Mouse (Mus musculus) ES-E14 (cell line): Measurements from ENCODE around the gene Afap1. TPM values are rescaled to one million over a fixed set of nuclear protein-coding genes. Genes with fewer than 3 reads are reported as not detected.

Source experiments
- DNase-seq: peaks from one replicate; pipeline ENCODE4 v3.0.0-alpha.2; 2013; ENCODE audit warnings: low read depth, low spot score
- H3K27ac ChIP-seq: 2 replicates; pipeline ENCODE4 v1.5.1; 2012; ENCODE audit warnings: low read depth, mild to moderate bottlenecking, low read length, moderate library complexity, mixed read lengths; ENCODE audit not compliant: poor library complexity, insufficient read depth, severe bottlenecking
- H3K36me3 ChIP-seq: 2 replicates; pipeline ENCODE4 v1.6.1; 2012; ENCODE audit warnings: mild to moderate bottlenecking, low read length, moderate library complexity, mixed read lengths; ENCODE audit not compliant: control insufficient read depth, poor library complexity, insufficient read depth, severe bottlenecking
- H3K4me1 ChIP-seq, 2 experiments: fragments of 150-350 bp in 1 of 2; sonication (generic) in 1 of 2; 2 replicates each; pipeline ENCODE4 v1.6.1; 2012; ENCODE audit warnings: low read length in 2 of 2, mild to moderate bottlenecking in 1 of 2, mixed read lengths in 1 of 2; ENCODE audit not compliant: control insufficient read depth in 2 of 2, insufficient read depth in 2 of 2, poor library complexity in 1 of 2
- H3K4me3 ChIP-seq, 2 experiments: fragments of 150-350 bp in 1 of 2; sonication (generic) in 1 of 2; 2 replicates each; pipeline ENCODE4 v1.5.1; 2012; ENCODE audit warnings: low read length in 2 of 2, low read depth in 1 of 2, mild to moderate bottlenecking in 1 of 2, mixed read lengths in 1 of 2; ENCODE audit not compliant: insufficient read depth in 1 of 2, poor library complexity in 1 of 2, severe bottlenecking in 1 of 2
- H3K9ac ChIP-seq: 2 replicates; pipeline ENCODE4 v1.6.1; 2012; ENCODE audit warnings: low read depth, mild to moderate bottlenecking, low read length, mixed read lengths; ENCODE audit not compliant: poor library complexity, insufficient read depth, severe bottlenecking
- H3K9me3 ChIP-seq: fragments of 150-350 bp; sonication (generic); 2 replicates; pipeline ENCODE4 v1.6.1; 2012; ENCODE audit warnings: low read depth, mild to moderate bottlenecking, low read length; ENCODE audit not compliant: control insufficient read depth, insufficient read depth
- CHD2 ChIP-seq: IDR thresholded peaks from 2 replicates; pipeline ENCODE4 v1.6.1; 2014; ENCODE audit warnings: mild to moderate bottlenecking, low read depth, low read length, inconsistent platforms
- HCFC1 ChIP-seq: IDR thresholded peaks from 2 replicates; pipeline ENCODE4 v1.6.1; 2012; ENCODE audit warnings: low read length, inconsistent platforms, borderline replicate concordance; ENCODE audit not compliant: insufficient read depth
- MAFK ChIP-seq: IDR thresholded peaks from 2 replicates; pipeline ENCODE4 v1.6.1; 2014; ENCODE audit warnings: mild to moderate bottlenecking, low read depth, low read length, inconsistent platforms; ENCODE audit not compliant: insufficient read depth
- ZC3H11A ChIP-seq: IDR thresholded peaks from 2 replicates; pipeline ENCODE4 v1.6.1; 2012; ENCODE audit warnings: low read depth, mild to moderate bottlenecking, inconsistent platforms, low read length, borderline replicate concordance
- ZNF384 ChIP-seq: IDR thresholded peaks from 2 replicates; pipeline ENCODE4 v1.6.1; 2012; ENCODE audit warnings: low read depth, low read length, inconsistent platforms
- in situ Hi-C, 2 experiments: fragments of 600-800 bp; cut with MboI; formaldehyde crosslinking; loops; one replicate each; pipeline ENCODE4 v1.15.1; 2025; ENCODE audit warnings: low sequenced_read_pairs in 2 of 2, inconsistent platforms in 1 of 2; ENCODE audit not compliant: unreplicated experiment in 2 of 2
- total RNA-seq: library from RNA; depleted of rRNA; stranded (reverse); fragments of 300-350 nt; gene quantifications from 2 replicates; pipeline ENCODE4 v1.2.3, GENCODE M21; 2012

Afap1 gene
- total RNA-seq, 1 experiment, result 13.7 TPM

- no peaks in the 10 kb centered on the region for H3K36me3 ChIP-seq
Observed at GRCm38 (mm10) chr5:35956268-35956667, 63.1 kb downstream of the Afap1 start.

GRCm38 (mm10) chr5:35958681-35959080 is 65.6 kb downstream of the Afap1 start:
- H3K9me3 ChIP-seq, result no peaks in the 10 kb centered on the region
- in situ Hi-C loops, result no loop called here
- no peak for TF ChIP-seq HCFC1
- TF ChIP-seq MAFK, result no peak
- no peak for TF ChIP-seq ZC3H11A
- TF ChIP-seq CHD2, result no peak
- no peak for TF ChIP-seq ZNF384
- H3K9ac ChIP-seq, result no peak overlapping the region
- H3K27ac ChIP-seq, result no peak overlapping the region
- no peaks in the 10 kb centered on the region for H3K36me3 ChIP-seq
- DNase-seq, result no peak
- no peak overlapping the region for H3K4me3 ChIP-seq
- H3K4me1 ChIP-seq, result no peaks in the 10 kb centered on the region; a peak in 1 of 4 replicates

More at GRCm38 (mm10) chr5:35956268-35956667, 63.1 kb downstream of the Afap1 start:
- Histone ChIP-seq H3K4me3 (no peak overlapping the region), H3K27ac (no peak overlapping the region; the same call in 1 of the 2 replicates), H3K4me1 (peaks cover 0 to 2% of the 10 kb centered on the region in 2 experiments; a peak in 1 of 4 replicates), H3K9me3 (no peaks in the 10 kb centered on the region), H3K9ac (no peak overlapping the region)
- DNase-seq, result no peak
- TF ChIP-seq ZC3H11A, result no peak
- no peak for TF ChIP-seq HCFC1
- no peak for TF ChIP-seq ZNF384
- no peak for TF ChIP-seq CHD2
- TF ChIP-seq MAFK, result no peak
- in situ Hi-C loops, result no loop called here

GRCm38 (mm10) chr5:35960168-35960567 is 67.0 kb downstream of the Afap1 start:
- in situ Hi-C loops, result no loop called here
- no peak overlapping the region for H3K4me3 ChIP-seq
- TF ChIP-seq ZC3H11A (no peak), ZNF384 (no peak), MAFK (no peak), HCFC1 (no peak), CHD2 (no peak)
- DNase-seq, result no peak
- no peaks in the 10 kb centered on the region; a peak in 1 of 4 replicates for H3K4me1 ChIP-seq
- H3K9ac ChIP-seq, result no peak overlapping the region
- H3K27ac ChIP-seq, result no peak overlapping the region
- H3K9me3 ChIP-seq, result no peaks in the 10 kb centered on the region
- H3K36me3 ChIP-seq, result no peaks in the 10 kb centered on the region

GRCm38 (mm10) chr5:35961271-35961670 is 68.2 kb downstream of the Afap1 start:
- Histone ChIP-seq H3K36me3 (no peaks in the 10 kb centered on the region), H3K9ac (no peak overlapping the region), H3K27ac (no peak overlapping the region), H3K4me3 (no peak overlapping the region), H3K9me3 (no peaks in the 10 kb centered on the region), H3K4me1 (no peaks in the 10 kb centered on the region; a peak in 1 of 4 replicates)
- no peak for DNase-seq
- in situ Hi-C loops, result no loop called here
- TF ChIP-seq ZC3H11A (no peak), HCFC1 (no peak), ZNF384 (no peak), MAFK (no peak), CHD2 (no peak)

GRCm38 (mm10) chr5:35963635-35964034 is 70.5 kb downstream of the Afap1 start:
- Histone ChIP-seq H3K4me3 (no peak overlapping the region), H3K9ac (no peak overlapping the region), H3K9me3 (no peaks in the 10 kb centered on the region), H3K4me1 (no peaks in the 10 kb centered on the region; a peak in 1 of 4 replicates), H3K27ac (no peak overlapping the region), H3K36me3 (no peaks in the 10 kb centered on the region)
- in situ Hi-C loops, result no loop called here
- no peak for DNase-seq
- no peak for TF ChIP-seq MAFK
- TF ChIP-seq ZC3H11A, result no peak
- no peak for TF ChIP-seq ZNF384
- TF ChIP-seq CHD2, result no peak
- TF ChIP-seq HCFC1, result no peak
